Comparison of ENCODE assay signal across 23 mouse cellular contexts in the genomic region with DNA sequence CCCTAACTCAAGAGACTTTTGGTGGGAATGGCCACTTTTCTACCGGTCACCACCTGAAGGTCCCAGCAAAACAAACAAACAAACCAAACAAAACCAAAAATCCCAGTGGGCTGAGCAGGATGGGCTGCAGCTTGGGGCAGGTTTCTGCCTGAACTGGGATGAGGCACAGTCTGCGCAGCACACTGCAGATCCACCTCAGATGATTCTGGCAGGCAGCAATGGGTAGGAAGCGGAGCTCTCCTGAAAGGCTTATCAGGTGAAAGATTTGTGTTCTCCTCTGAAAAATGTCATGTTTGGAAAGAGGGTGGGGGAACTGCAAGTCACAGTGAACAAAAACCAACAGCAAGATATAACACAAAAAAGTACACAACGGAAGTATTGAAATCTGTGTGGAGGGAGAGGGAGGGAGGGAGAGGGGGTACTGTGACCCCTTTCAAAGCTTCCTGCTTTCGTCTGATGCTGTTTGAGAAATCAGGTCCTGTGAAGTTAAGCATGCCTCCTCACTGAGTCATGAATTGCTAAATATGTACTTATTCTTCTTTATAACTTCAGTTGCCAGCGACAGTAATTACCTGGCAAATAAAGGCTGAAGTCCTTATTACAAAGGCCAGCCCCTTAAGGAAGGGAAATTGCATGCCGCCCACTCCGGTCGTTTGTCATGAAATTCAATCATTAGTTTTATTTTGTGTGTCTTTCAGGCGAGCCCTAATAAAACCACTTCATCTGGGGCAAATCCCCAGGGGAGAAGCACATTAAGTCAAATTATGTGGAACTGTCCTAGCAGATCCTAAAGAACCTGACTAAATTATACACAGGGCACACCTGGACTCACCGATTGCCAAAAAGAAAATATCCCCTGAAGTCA.
DNase-seq lines count a peak whose midpoint lies in the region; ATAC-seq and TF ChIP-seq lines count a peak whose summit lies in the region.
"Had no signal": no experiment of that assay in that cellular context is flagged by ENCODE, and none has a peak within 500 bp of the region (broad histone marks: within the 10 kb centered on the region; RNA-seq: fewer than 3 reads in every experiment).

No protein-coding gene starts in this region.

- peak; percentile 28 for TF ChIP-seq EP300 in stomach, postnatal 0 days (optimal IDR thresholded peaks at IDR 0.05)

- no peak for TF ChIP-seq CTCF in lung, adult 2 months (IDR thresholded peaks at IDR 0.05; ENCODE audit: insufficient read depth, low read length)
- TF ChIP-seq CTCF in stomach, postnatal 0 days (IDR thresholded peaks at IDR 0.05; ENCODE audit: low read depth) = no peak
- no peak for TF ChIP-seq CTCF in forebrain, postnatal 0 days (IDR thresholded peaks at IDR 0.05; ENCODE audit: low read depth)
- TF ChIP-seq CTCF in midbrain, postnatal 0 days (IDR thresholded peaks at IDR 0.05) = no peak

- WGBS in embryonic facial prominence, embryonic 13.5 days = 65% methylated on average over 11 of the region's 11 CpGs
- 81% methylated on average over 11 of the region's 11 CpGs for WGBS in embryonic facial prominence, embryonic 10.5 days
- WGBS in lung, embryonic 16.5 days = 53% methylated on average over 11 of the region's 11 CpGs
- WGBS in lung, adult 2 months = 59% methylated on average over 11 of the region's 11 CpGs
- 52% methylated on average over 11 of the region's 11 CpGs for whole genome bisulfite sequencing in intestine, embryonic 16.5 days
- WGBS in stomach, postnatal 0 days = 44% methylated on average over 11 of the region's 11 CpGs
- 45% methylated on average over 11 of the region's 11 CpGs for WGBS in forebrain, postnatal 0 days
- WGBS in midbrain, postnatal 0 days = 82% methylated on average over 11 of the region's 11 CpGs

- no peak overlapping the region for H3K4me3 ChIP-seq in embryonic facial prominence, embryonic 13.5 days
- H3K4me3 ChIP-seq in embryonic facial prominence, embryonic 10.5 days = no peak overlapping the region
- H3K4me3 ChIP-seq in lung, embryonic 16.5 days (ENCODE audit: low read length) = no peak overlapping the region
- H3K4me3 ChIP-seq in lung, adult 2 months (replicated peaks; ENCODE audit: extremely low read depth, low read depth, low read length) = no peak overlapping the region
- H3K4me3 ChIP-seq in intestine, embryonic 16.5 days (ENCODE audit: low read length) = no peak overlapping the region
- H3K4me3 ChIP-seq in stomach, postnatal 0 days (ENCODE audit: low read depth, low read length) = no peak overlapping the region
- no peak overlapping the region for H3K4me3 ChIP-seq in forebrain, postnatal 0 days (ENCODE audit: low read depth, low read length)
- H3K4me3 ChIP-seq in midbrain, postnatal 0 days (ENCODE audit: low read depth, low read length) = no peak overlapping the region
- H3K4me3 ChIP-seq: heart, embryonic 15.5 days; hindbrain, embryonic 13.5 days; limb, embryonic 12.5 days; megakaryocyte, embryonic 14.5 days; midbrain, embryonic 15.5 days had no signal

- H3K36me3 ChIP-seq in embryonic facial prominence, embryonic 13.5 days = peaks cover 32% of the 10 kb centered on the region
- H3K36me3 ChIP-seq in embryonic facial prominence, embryonic 10.5 days (replicated peaks) = peaks cover 94% of the 10 kb centered on the region
- peaks cover 18% of the 10 kb centered on the region for H3K36me3 ChIP-seq in lung, embryonic 16.5 days (ENCODE audit: control insufficient read depth, insufficient read depth, low read length)
- H3K36me3 ChIP-seq in intestine, embryonic 16.5 days (ENCODE audit: control insufficient read depth, insufficient read depth, low read length) = peaks cover 6% of the 10 kb centered on the region; the same call in 1 of the 2 replicates
- H3K36me3 ChIP-seq in stomach, postnatal 0 days (ENCODE audit: control insufficient read depth, insufficient read depth, low read length) = 0 out of 2 replicates have a peak, but pooled peaks cover 3% of the 10 kb centered on the region
- peaks cover 29% of the 10 kb centered on the region for H3K36me3 ChIP-seq in forebrain, postnatal 0 days (ENCODE audit: insufficient read depth)
- H3K36me3 ChIP-seq in midbrain, postnatal 0 days (ENCODE audit: insufficient read depth, low read length) = peaks cover 15% of the 10 kb centered on the region
- H3K36me3 ChIP-seq: G1E; midbrain, embryonic 15.5 days had no signal

- no peak for ATAC-seq in embryonic facial prominence, embryonic 13.5 days (ENCODE audit: insufficient number of reproducible peaks, insufficient read depth, low FRiP score, low TSS enrichment, low read depth)
- peak; percentile 49; the same call in 1 of the 2 replicates for ATAC-seq in lung, embryonic 16.5 days (ENCODE audit: low read depth)
- ATAC-seq in intestine, embryonic 16.5 days = peak; percentile 55; the same call in 1 of the 2 replicates
- peak; percentile 67 for ATAC-seq in stomach, postnatal 0 days (ENCODE audit: low FRiP score, low TSS enrichment)
- ATAC-seq in forebrain, postnatal 0 days = no peak
- no peak for ATAC-seq in midbrain, postnatal 0 days (ENCODE audit: low FRiP score)
- ATAC-seq: CD4-positive, CD25-positive, alpha-beta regulatory T cell, adult 4 months; midbrain, embryonic 15.5 days had no signal

- no peaks in the 10 kb centered on the region for H3K4me1 ChIP-seq in embryonic facial prominence, embryonic 13.5 days
- H3K4me1 ChIP-seq in embryonic facial prominence, embryonic 10.5 days = peaks cover 4% of the 10 kb centered on the region
- peaks cover 15% of the 10 kb centered on the region for H3K4me1 ChIP-seq in lung, embryonic 16.5 days (replicated peaks; ENCODE audit: control insufficient read depth, insufficient read depth, low read length)
- H3K4me1 ChIP-seq in lung, adult 2 months (ENCODE audit: control insufficient read depth, insufficient read depth, low read length) = peaks cover 2% of the 10 kb centered on the region; the same call in 1 of the 2 replicates
- peaks cover 3% of the 10 kb centered on the region; the same call in 1 of the 2 replicates for H3K4me1 ChIP-seq in intestine, embryonic 16.5 days (ENCODE audit: control insufficient read depth, insufficient read depth, low read length)
- H3K4me1 ChIP-seq in stomach, postnatal 0 days (replicated peaks; ENCODE audit: control insufficient read depth, insufficient read depth) = no peaks in the 10 kb centered on the region; the same call in 1 of the 2 replicates
- no peaks in the 10 kb centered on the region for H3K4me1 ChIP-seq in forebrain, postnatal 0 days (ENCODE audit: insufficient read depth)
- no peaks in the 10 kb centered on the region for H3K4me1 ChIP-seq in midbrain, postnatal 0 days (ENCODE audit: insufficient read depth, low read length)
- H3K4me1 ChIP-seq: hindbrain, embryonic 13.5 days; midbrain, embryonic 15.5 days had no signal

- H3K4me2 ChIP-seq in embryonic facial prominence, embryonic 13.5 days = no peak overlapping the region
- H3K4me2 ChIP-seq in lung, embryonic 16.5 days (ENCODE audit: low read depth, low read length) = no peak overlapping the region
- H3K4me2 ChIP-seq in intestine, embryonic 16.5 days (ENCODE audit: low read depth, low read length) = no peak overlapping the region
- H3K4me2 ChIP-seq in stomach, postnatal 0 days (replicated peaks; ENCODE audit: low read depth) = peak overlapping the region; percentile 29; the same call in 1 of the 2 replicates
- H3K4me2 ChIP-seq in forebrain, postnatal 0 days (ENCODE audit: low read depth) = no peak overlapping the region
- H3K4me2 ChIP-seq in midbrain, postnatal 0 days (ENCODE audit: low read depth, low read length, poor library complexity, severe bottlenecking) = no peak overlapping the region
- H3K4me2 ChIP-seq: heart, embryonic 15.5 days; hindbrain, embryonic 13.5 days; limb, embryonic 12.5 days; midbrain, embryonic 15.5 days had no signal

- H3K9ac ChIP-seq in embryonic facial prominence, embryonic 13.5 days = no peak overlapping the region
- H3K9ac ChIP-seq in lung, embryonic 16.5 days (ENCODE audit: low read length) = no peak overlapping the region
- H3K9ac ChIP-seq in intestine, embryonic 16.5 days (ENCODE audit: low read depth, low read length) = no peak overlapping the region
- H3K9ac ChIP-seq in stomach, postnatal 0 days (ENCODE audit: low read length) = no peak overlapping the region
- no peak overlapping the region for H3K9ac ChIP-seq in forebrain, postnatal 0 days
- no peak overlapping the region for H3K9ac ChIP-seq in midbrain, postnatal 0 days (replicated peaks; ENCODE audit: low read length, poor library complexity, severe bottlenecking)
- H3K9ac ChIP-seq: heart, embryonic 15.5 days; hindbrain, embryonic 13.5 days; limb, embryonic 12.5 days; liver, embryonic 14.5 days; midbrain, embryonic 15.5 days had no signal

- TF ChIP-seq POLR2A in lung, adult 2 months (IDR thresholded peaks at IDR 0.05; ENCODE audit: borderline replicate concordance, extremely low read depth, low read depth, low read length) = no peak

- no peaks in the 10 kb centered on the region for H3K9me3 ChIP-seq in embryonic facial prominence, embryonic 13.5 days
- H3K9me3 ChIP-seq in embryonic facial prominence, embryonic 10.5 days = no peaks in the 10 kb centered on the region
- no peaks in the 10 kb centered on the region for H3K9me3 ChIP-seq in lung, embryonic 16.5 days (ENCODE audit: control insufficient read depth, low read length)
- no peaks in the 10 kb centered on the region for H3K9me3 ChIP-seq in intestine, embryonic 16.5 days (ENCODE audit: control insufficient read depth, low read length)
- H3K9me3 ChIP-seq in stomach, postnatal 0 days (ENCODE audit: control insufficient read depth, low read length) = no peaks in the 10 kb centered on the region
- no peaks in the 10 kb centered on the region for H3K9me3 ChIP-seq in forebrain, postnatal 0 days (ENCODE audit: low read length)
- no peaks in the 10 kb centered on the region for H3K9me3 ChIP-seq in midbrain, postnatal 0 days (ENCODE audit: low read length)
- H3K9me3 ChIP-seq: heart, embryonic 15.5 days; hindbrain, embryonic 13.5 days; limb, embryonic 12.5 days; megakaryocyte, embryonic 14.5 days; midbrain, embryonic 15.5 days had no signal

- peak overlapping the region; percentile 5; the same call in 1 of the 2 replicates for H3K27ac ChIP-seq in embryonic facial prominence, embryonic 13.5 days
- no peak overlapping the region for H3K27ac ChIP-seq in embryonic facial prominence, embryonic 10.5 days (replicated peaks)
- peak overlapping the region; percentile 84 for H3K27ac ChIP-seq in lung, embryonic 16.5 days (ENCODE audit: low read length)
- H3K27ac ChIP-seq in intestine, embryonic 16.5 days (ENCODE audit: low read length) = no peak overlapping the region
- peak overlapping the region; percentile 65 for H3K27ac ChIP-seq in stomach, postnatal 0 days (replicated peaks)
- H3K27ac ChIP-seq in forebrain, postnatal 0 days (ENCODE audit: low read depth, low read length) = no peak overlapping the region
- no peak overlapping the region for H3K27ac ChIP-seq in midbrain, postnatal 0 days (ENCODE audit: low read depth, low read length)
- H3K27ac ChIP-seq: heart, embryonic 15.5 days; hindbrain, embryonic 13.5 days; kidney, postnatal 0 days; limb, embryonic 12.5 days; liver, embryonic 14.5 days; midbrain, embryonic 15.5 days had no signal

- H3K27me3 ChIP-seq in embryonic facial prominence, embryonic 13.5 days = no peaks in the 10 kb centered on the region
- no peaks in the 10 kb centered on the region for H3K27me3 ChIP-seq in embryonic facial prominence, embryonic 10.5 days (replicated peaks; ENCODE audit: low read depth, poor library complexity, severe bottlenecking)
- no peaks in the 10 kb centered on the region for H3K27me3 ChIP-seq in lung, embryonic 16.5 days (ENCODE audit: control insufficient read depth, insufficient read depth, low read depth, low read length)
- H3K27me3 ChIP-seq in intestine, embryonic 16.5 days (replicated peaks; ENCODE audit: control insufficient read depth, insufficient read depth, low read length) = no peaks in the 10 kb centered on the region
- no peaks in the 10 kb centered on the region for H3K27me3 ChIP-seq in stomach, postnatal 0 days (ENCODE audit: control insufficient read depth, insufficient read depth, low read length)
- H3K27me3 ChIP-seq in forebrain, postnatal 0 days (ENCODE audit: insufficient read depth, low read length) = no peaks in the 10 kb centered on the region
- no peaks in the 10 kb centered on the region for H3K27me3 ChIP-seq in midbrain, postnatal 0 days (ENCODE audit: insufficient read depth, low read length)
- H3K27me3 ChIP-seq: heart, embryonic 15.5 days; hindbrain, embryonic 13.5 days; limb, embryonic 12.5 days; megakaryocyte, embryonic 14.5 days; midbrain, embryonic 15.5 days had no signal

- DNase-seq in embryonic facial prominence, embryonic 10.5 days (ENCODE audit: low spot score) = no peak
- no peak for DNase-seq in lung, adult 2 months
- peak; percentile 50 for DNase-seq in stomach, postnatal 0 days (ENCODE audit: low spot score)
- no peak for DNase-seq in forebrain, postnatal 0 days
- DNase-seq in midbrain, postnatal 0 days (ENCODE audit: low spot score) = no peak
- DNase-seq: adrenal gland, adult 8-10 months; cerebellum, adult 11-12 months; cerebellum, postnatal 25 days; gastrocnemius, postnatal 36 days; right cerebral cortex, adult 18-20 months; thymus, postnatal 14 days had no signal

Comparison
In these comparisons a context has a peak if more than half of its experiments do, and no peak if none do; other contexts are left out.
1. H3K27ac ChIP-seq: peak in embryonic facial prominence, embryonic 13.5 days (single experiment), lung, embryonic 16.5 days (single experiment) and stomach, postnatal 0 days (single experiment); none in embryonic facial prominence, embryonic 10.5 days (single experiment), intestine, embryonic 16.5 days (single experiment), forebrain, postnatal 0 days (single experiment) and midbrain, postnatal 0 days (single experiment).
2. ATAC-seq: peak in lung, embryonic 16.5 days (single experiment), intestine, embryonic 16.5 days (single experiment) and stomach, postnatal 0 days (single experiment); none in embryonic facial prominence, embryonic 13.5 days (single experiment), forebrain, postnatal 0 days (single experiment) and midbrain, postnatal 0 days (single experiment).